Mouse (Mus musculus) cortical plate, adult 2 months (tissue): ENCODE results near the gene Gm13697.
"Not testable (repeated sequence)": the region's sequence is repeated elsewhere in the genome, so short reads cannot be mapped to it uniquely, and the experiment has no call there.

Experiments used
- CTCF ChIP-seq: fragments of 200-500 bp; IDR thresholded peaks from 2 replicates; pipeline ENCODE4 v1.5.1; 2011; ENCODE audit warnings: mild to moderate bottlenecking, control low read depth, low read length; ENCODE audit not compliant: insufficient read depth; ENCODE audit errors: extremely low read depth
- POLR2A ChIP-seq: fragments of 200-500 bp; IDR thresholded peaks from 2 replicates; pipeline ENCODE4 v1.6.1; 2011; ENCODE audit warnings: mild to moderate bottlenecking, low read length, control low read depth; ENCODE audit not compliant: insufficient read depth; ENCODE audit errors: extremely low read depth

DNA sequence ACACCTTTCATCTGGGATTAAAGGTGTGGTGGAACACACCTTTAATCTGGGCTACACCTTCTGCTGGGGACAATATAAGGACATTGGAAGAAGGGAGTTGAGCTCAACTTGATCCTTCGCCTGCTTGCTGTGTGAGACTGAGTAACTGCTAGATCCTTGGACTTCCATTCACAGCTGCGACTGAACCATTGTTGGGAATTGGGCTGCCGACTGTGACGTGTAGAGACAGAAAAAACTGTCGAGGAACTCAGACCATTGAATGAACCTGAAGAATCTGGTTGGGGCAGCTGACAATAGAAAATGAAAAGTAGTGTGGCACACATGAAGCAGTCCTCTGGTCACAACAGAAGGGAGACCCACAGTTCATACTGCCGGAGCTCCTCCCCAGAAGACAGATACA, 29.1 kb upstream of the Gm13697 start, which contains the start of gene Gm13698:
- not testable (repeated sequence) for TF ChIP-seq CTCF, POLR2A
